In the genomic region with DNA sequence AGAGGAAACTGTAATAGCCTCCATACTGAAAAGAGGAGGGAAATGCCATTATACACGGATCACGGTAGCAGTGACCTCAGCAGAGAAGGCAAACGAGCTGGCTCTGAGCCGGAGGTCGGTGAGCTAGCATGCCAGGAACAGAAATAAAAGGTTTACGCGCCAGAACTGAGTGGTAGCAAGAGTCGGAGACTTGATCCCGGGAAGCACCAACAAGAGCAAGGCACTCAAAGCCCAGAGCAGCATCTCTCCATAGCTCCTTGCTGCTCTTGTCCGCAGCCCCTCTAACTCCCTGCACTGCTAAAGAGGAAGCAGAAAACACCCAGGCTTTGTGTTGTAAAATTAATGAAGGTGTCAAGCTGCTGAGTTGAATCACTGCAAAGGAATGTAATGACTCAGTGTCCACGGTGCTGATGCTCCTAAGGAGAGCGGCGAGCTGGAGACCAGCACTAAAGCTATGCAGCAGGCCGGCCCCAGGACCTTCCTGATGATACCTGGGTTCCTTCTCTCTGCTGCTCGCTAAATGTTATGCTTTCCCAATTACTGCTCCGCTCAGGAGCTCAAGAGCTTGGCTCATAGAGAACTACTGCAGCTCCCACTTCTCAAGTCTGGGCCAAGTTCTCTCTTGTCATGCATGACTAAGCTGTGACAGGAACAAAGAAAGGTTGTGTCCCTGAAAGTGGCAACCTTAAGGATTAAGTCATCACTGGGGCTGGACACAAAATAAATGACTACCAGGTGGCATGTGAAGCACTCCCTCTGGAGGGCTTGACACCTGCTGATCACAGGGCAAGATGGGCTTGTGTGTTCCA, we compare ENCODE assay signal across 8 mouse cellular contexts. TPM values are rescaled to one million over a fixed set of nuclear protein-coding genes. Genes with fewer than 3 reads are reported as not detected.
DNase-seq lines count a peak whose midpoint lies in the region; ATAC-seq lines count a peak whose summit lies in the region.

No protein-coding gene starts in this region.

- H3K9me3 ChIP-seq in heart, embryonic 14.5 days (ENCODE audit: control insufficient read depth, low read length), result no peaks in the 10 kb centered on the region
- H3K9me3 ChIP-seq in midbrain, embryonic 10.5 days (replicated peaks), result no peaks in the 10 kb centered on the region

- H3K4me1 ChIP-seq in heart, embryonic 14.5 days (ENCODE audit: control insufficient read depth in 2 of 2, insufficient read depth in 2 of 2, low read length in 2 of 2), result peaks cover 37 to 55% of the 10 kb centered on the region in 2 experiments
- H3K4me1 ChIP-seq in midbrain, embryonic 10.5 days, result peaks cover 54% of the 10 kb centered on the region

- peak overlapping the region; percentile 77 to 87 for H3K27ac ChIP-seq in heart, embryonic 14.5 days (replicated peaks in 1 of 2; ENCODE audit: control insufficient read depth in 1 of 2, insufficient read depth in 1 of 2, low read depth in 2 of 2, low read length in 2 of 2)
- peak overlapping the region; percentile 55; the same call in 1 of the 2 replicates for H3K27ac ChIP-seq in midbrain, embryonic 10.5 days (replicated peaks)

- peak; percentile 55 for ATAC-seq in heart, embryonic 14.5 days (ENCODE audit: insufficient number of reproducible peaks, insufficient read depth, low FRiP score, low read depth)
- ATAC-seq in cerebellum, adult (ENCODE audit: insufficient number of reproducible peaks, low FRiP score, low TSS enrichment), result no peak

- H3K9ac ChIP-seq in heart, embryonic 14.5 days (ENCODE audit: low read length), result peak overlapping the region; percentile 47

- WGBS in heart, embryonic 14.5 days, result 3% methylated on average over 16 of the region's 16 CpGs
- WGBS in midbrain, embryonic 10.5 days, result 14% methylated on average over 16 of the region's 16 CpGs

- 0 out of 4 replicates have a peak overlapping the region, but pooled peaks of 1 of the 2 experiments have one; percentile 1 for H3K4me3 ChIP-seq in heart, embryonic 14.5 days (ENCODE audit: control insufficient read depth in 1 of 2, insufficient read depth in 1 of 2, low read depth in 1 of 2, low read length in 2 of 2)
- peak overlapping the region; percentile 19 for H3K4me3 ChIP-seq in midbrain, embryonic 10.5 days

- 0 out of 2 replicates have a peak, but pooled peaks cover 3% of the 10 kb centered on the region for H3K36me3 ChIP-seq in heart, embryonic 14.5 days (ENCODE audit: control insufficient read depth, insufficient read depth, low read length)
- H3K36me3 ChIP-seq in midbrain, embryonic 10.5 days, result no peaks in the 10 kb centered on the region

- H3K4me2 ChIP-seq in heart, embryonic 14.5 days (ENCODE audit: low read length), result peak overlapping the region; percentile 57

- no peaks in the 10 kb centered on the region for H3K27me3 ChIP-seq in heart, embryonic 14.5 days (ENCODE audit: control insufficient read depth, insufficient read depth, low read length)
- peaks cover 79% of the 10 kb centered on the region for H3K27me3 ChIP-seq in midbrain, embryonic 10.5 days (ENCODE audit: low read depth, poor library complexity, severe bottlenecking)

- peak; percentile 25 for DNase-seq in ES-CJ7 (ENCODE audit: low read depth, low spot score)
- peak; percentile 81 for DNase-seq in adrenal gland, postnatal 36 days
- peak; percentile 75 for DNase-seq in kidney, postnatal 14 days
- DNase-seq in midbrain, embryonic 10.5 days (ENCODE audit: low spot score), result peak; percentile 54
- no peak for DNase-seq in layer of hippocampus, postnatal 25 days (ENCODE audit: extremely low spot score in 1 of 2, low spot score in 1 of 2)
- DNase-seq in gastrocnemius, postnatal 4 days (ENCODE audit: low spot score in 2 of 2), result no peak

RNA-seq across cellular contexts. Expression of gene Pex14, which starts 50.1 kb away (rescaled TPM):
- 10 to 100 TPM; 61.6 to 76.4 TPM for total RNA-seq in adrenal gland, postnatal 36 days (2021)
- 29.5 and 31.2 TPM in 2 replicates for polyA plus RNA-seq in heart, embryonic 14.5 days (2014; fragmentation: Nextera tagmentation; extraction: Ambion mirVana)
- polyA plus RNA-seq in midbrain, embryonic 10.5 days (2016; fragmentation: Nextera tagmentation; extraction: Ambion mirVana), result 56.6 and 57.3 TPM in 2 replicates
- total RNA-seq in layer of hippocampus, postnatal 25 days (2021), result 10 to 100 TPM; 44.8 to 45.0 TPM
- 10 to 100 TPM; 29.0 to 30.3 TPM for total RNA-seq in gastrocnemius, postnatal 4 days (2021)

RNA-seq across cellular contexts. Expression of gene Dffa, which starts 54.4 kb away (rescaled TPM):
- 10 to 100 TPM; 19.0 to 22.8 TPM for total RNA-seq in adrenal gland, postnatal 36 days (2021)
- polyA plus RNA-seq in heart, embryonic 14.5 days (2014; fragmentation: Nextera tagmentation; extraction: Ambion mirVana), result 26.7 and 29.6 TPM in 2 replicates
- 32.4 and 34.4 TPM in 2 replicates for polyA plus RNA-seq in midbrain, embryonic 10.5 days (2016; fragmentation: Nextera tagmentation; extraction: Ambion mirVana)
- total RNA-seq in layer of hippocampus, postnatal 25 days (2021), result 10 to 100 TPM; 41.2 to 48.9 TPM
- 10 to 100 TPM; 33.0 TPM for total RNA-seq in gastrocnemius, postnatal 4 days (2021)

Comparison
In these comparisons a context has a peak if more than half of its experiments do, and no peak if none do; other contexts are left out.
1. DNase-seq: peak in ES-CJ7 (single experiment), adrenal gland, postnatal 36 days (2 of 2), kidney, postnatal 14 days (single experiment) and midbrain, embryonic 10.5 days (single experiment); none in layer of hippocampus, postnatal 25 days (0 of 2) and gastrocnemius, postnatal 4 days (0 of 2).